Mouse (Mus musculus): ENCODE measurements around the gene Apba1. TPM values are rescaled to one million over a fixed set of nuclear protein-coding genes. Genes with fewer than 3 reads are reported as not detected.

Gene Apba1
- total RNA-seq, 2 experiments from 2014 or later: 120 to 121 TPM

DNA sequence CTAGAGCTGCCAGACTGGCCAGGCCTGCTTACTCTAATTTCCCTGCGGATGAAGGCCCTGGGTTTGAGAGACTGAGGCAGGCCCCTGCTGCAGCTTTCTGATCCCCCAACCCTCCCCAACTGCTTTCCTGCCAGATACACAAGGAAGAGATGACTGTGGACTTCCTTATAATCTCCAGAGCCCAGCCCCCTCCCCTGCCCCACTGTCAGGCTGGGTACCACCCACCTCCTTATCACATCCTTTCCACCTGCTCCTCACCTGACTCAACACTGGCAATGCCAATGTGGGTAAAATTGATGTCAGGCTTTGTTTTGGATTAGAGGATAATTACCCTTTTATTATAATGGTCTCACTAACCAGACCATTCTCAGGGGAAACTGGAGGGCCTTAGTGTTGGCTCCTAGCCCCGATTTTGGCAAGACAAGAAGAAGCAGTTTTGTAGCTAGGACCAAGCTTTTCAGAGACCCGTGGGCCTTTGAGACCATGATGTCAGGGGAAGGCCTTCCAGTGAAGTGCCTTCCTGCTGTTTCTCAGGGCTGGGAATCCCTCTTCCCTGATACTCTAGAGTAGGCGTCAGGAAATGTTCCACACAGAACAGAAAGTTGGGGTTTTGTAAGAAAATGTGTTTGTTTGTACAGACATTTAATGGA, 44.7 kb downstream of the Apba1 start:
- DNase-seq (ENCODE audit: low spot score in 2 of 2): no peak

DNA sequence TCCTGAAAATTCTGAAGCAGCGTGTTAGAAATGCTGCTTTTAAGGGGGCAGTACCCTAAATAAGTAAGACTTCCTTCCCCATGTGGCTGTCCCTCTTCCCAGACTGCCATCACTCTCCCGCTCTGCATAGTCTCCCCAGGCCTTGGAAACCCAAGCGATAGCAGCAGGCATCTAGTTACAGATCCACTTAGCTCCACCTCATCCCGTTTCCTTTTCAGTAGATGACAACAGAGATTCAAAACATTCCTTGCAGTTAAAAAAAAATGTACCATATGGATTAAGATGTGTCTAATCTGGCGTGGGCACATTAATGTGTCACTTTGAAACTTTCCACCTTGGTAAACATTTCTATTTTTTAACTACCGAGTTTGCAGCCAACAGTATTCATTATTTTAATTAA, 48.1 kb downstream of the Apba1 start:
- no peak for DNase-seq (ENCODE audit: low spot score in 2 of 2)

DNA sequence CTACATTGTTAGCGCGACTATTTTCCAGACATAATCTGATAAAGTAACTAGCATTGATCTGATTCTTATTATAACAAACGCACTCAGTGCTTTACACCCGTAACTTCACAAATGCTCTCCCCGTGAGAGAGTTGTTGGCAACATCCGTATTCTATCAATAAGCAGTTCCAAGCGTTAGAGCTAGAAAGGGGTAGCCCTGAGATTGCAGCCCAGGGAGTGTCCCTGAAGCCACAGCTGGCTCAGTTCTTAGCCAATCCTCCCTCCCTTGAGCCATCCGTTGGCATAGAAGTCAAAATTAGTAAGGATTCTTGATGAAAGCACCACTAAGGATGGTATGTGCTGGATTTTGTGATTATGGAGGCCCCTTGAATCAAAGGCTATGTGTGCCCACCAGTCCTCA, 48.7 kb downstream of the Apba1 start:
- DNase-seq (ENCODE audit: low spot score in 2 of 2): no peak

GRCm38 (mm10) chr19:23809236-23809635, 50.5 kb downstream of the Apba1 start:
- no peak for DNase-seq (ENCODE audit: low spot score in 2 of 2)

GRCm38 (mm10) chr19:23810512-23810911, 51.8 kb downstream of the Apba1 start:
- DNase-seq (ENCODE audit: low spot score in 2 of 2): no peak

GRCm38 (mm10) chr19:23810976-23811375, 52.3 kb downstream of the Apba1 start:
- no peak for DNase-seq (ENCODE audit: low spot score in 2 of 2)

- DNase-seq (ENCODE audit: low spot score in 2 of 2): no peak
Observed at GRCm38 (mm10) chr19:23816762-23817161, 58.1 kb downstream of the Apba1 start.

GRCm38 (mm10) chr19:23817196-23817595, 58.5 kb downstream of the Apba1 start:
- no peak for DNase-seq (ENCODE audit: low spot score in 2 of 2)

DNA sequence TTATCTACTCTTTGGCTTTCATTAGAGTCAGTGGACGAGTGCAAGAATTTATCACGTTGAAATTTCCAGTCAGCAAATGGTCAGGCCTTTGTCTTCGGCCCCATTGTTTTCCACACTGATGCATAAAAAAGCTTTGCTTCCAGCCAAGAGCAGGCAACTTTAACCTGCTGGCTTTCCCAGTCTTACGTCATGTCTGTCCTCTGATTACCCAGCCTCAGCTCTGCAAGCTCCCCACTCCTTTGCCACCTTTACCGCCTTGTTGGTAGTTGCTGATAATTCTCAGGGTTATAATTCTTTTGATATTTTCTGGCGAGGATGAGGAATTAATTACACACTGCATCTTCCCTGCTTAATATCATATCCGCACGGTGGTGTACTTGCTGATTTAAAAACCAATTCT, 61.2 kb downstream of the Apba1 start:
- DNase-seq (ENCODE audit: low spot score in 2 of 2): no peak

DNA sequence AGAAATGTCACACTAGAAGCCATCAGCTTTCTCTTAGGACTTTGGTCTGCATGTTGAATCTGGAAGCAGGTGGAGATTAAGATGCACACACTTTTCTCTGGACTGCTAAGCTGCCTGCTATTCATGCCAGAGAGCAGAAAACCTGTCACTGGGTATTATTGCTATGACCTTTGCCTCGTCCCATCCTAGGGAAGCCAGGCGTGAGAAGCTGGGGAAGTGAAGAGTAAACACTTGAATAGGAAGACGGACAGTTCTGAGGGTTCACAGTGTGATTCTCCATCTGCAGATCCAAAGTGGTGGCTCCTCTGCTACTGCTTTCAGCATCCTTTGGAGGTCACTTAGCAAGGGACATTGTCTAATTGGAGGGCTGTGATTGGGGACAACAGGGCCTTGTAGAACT, 63.8 kb downstream of the Apba1 start:
- DNase-seq (ENCODE audit: low spot score in 2 of 2): no peak

- DNase-seq (ENCODE audit: low spot score in 2 of 2): no peak
Observed at GRCm38 (mm10) chr19:23823533-23823932, 64.8 kb downstream of the Apba1 start.

- no peak for DNase-seq (ENCODE audit: low spot score in 2 of 2)
Observed at GRCm38 (mm10) chr19:23826251-23826650, 67.6 kb downstream of the Apba1 start.

DNA sequence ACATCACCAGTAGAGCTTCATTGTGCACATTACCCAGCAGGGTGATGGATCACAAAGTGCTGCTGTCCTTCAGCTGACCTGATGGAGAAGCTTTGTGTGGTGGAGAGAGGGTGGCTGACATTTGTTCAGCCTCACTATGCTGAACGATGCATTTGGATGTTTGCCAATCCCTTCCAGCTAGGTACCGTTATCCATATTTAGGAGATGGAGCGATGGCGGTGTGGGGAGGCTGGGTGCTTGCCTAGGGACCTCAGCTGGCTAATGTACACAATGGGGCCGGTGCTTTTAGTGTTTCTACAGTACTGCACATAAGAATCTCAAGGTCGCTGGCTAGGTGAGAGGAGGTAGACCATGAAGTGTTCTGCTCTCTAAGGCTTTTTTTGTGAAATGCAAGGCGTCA, 72.1 kb downstream of the Apba1 start:
- DNase-seq (ENCODE audit: low spot score in 2 of 2): no peak

DNA sequence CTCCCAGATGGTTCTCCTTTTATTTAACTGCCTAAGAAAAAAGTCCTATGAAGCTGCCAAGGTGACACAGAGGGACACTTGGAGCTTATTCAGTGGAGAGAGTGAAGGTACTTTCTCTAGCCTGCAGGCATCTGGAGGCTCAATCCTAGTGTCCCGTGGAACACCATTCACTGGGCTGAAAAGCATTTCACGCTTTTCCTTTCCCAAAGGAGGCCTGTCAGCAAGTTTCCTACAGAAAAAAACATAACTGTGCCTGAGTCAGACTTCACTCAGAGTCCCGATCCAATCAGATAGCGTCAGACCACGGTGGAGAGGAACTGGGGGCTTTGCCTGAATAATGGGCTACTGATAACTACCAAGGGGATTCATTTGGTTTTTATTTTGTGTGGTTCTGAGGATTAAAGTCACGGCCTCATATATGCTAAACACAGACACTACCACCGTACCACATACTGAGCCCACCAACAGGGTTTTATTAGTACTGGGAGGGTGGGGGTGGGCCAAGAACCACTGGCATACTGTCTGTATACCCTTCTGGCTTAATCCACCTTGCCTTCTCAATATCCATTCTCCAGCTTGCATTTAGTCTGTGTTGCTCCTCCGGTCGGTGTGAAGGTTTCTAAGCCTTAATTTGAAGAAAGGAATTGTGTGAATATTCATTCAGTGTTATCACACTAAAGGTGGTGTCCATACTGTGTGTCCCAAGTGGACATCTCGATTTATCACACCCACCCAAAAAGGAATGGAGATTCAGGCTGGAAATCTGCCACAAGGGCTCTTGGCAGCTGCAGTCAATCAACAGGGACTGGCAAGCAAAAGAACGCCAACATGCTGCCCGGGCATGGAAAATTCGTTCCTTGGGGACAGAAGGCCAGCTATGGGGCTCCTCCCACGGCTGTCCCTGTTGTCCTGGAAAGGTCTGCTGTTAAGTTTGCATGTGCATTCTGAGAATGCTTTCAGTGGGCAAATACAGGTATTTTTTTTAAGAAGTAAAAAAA, 75.3 kb downstream of the Apba1 start:
- peak in 1 of 2 experiments; percentile 25 for DNase-seq (ENCODE audit: low spot score in 2 of 2)

DNA sequence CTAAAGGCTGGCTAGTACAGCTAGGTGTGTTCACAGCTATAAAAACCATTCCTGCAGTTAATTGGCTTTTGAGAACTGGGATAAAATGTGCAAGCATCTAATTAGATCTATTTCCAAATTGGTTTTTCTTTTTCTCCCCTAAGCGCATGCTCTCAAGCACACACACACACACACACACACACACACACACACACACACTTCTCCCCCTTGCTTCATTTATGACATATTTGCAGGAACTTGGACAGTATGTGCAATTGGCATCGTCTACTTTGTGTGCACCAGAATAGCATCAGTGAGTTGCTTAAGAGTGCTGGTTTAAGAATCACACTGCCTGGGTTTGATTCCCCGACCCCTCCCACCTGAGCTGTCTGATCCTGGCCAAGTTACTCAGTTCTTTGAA, 76.0 kb downstream of the Apba1 start:
- DNase-seq (ENCODE audit: low spot score in 2 of 2): peak in 1 of 2 experiments; percentile 52

DNA sequence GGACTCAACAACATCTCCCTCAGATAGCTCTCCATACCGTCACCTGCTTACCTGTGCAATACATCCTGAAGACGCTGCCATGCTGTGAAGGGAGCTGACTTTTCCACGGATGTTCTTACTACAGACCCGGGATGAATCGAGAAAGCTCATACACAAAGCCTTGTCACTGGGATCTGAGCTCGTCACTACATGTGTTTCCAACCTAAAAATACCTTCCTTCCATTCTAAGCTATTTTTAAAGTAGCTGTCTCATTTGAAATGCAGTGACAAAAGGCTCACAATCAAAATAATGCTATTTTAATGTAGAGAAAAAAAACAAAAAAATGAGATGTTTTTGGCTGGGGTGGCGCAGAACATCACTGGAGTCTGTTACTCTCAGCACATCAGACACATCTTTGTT, 97.1 kb downstream of the Apba1 start:
- DNase-seq (ENCODE audit: low spot score in 2 of 2): no peak

DNA sequence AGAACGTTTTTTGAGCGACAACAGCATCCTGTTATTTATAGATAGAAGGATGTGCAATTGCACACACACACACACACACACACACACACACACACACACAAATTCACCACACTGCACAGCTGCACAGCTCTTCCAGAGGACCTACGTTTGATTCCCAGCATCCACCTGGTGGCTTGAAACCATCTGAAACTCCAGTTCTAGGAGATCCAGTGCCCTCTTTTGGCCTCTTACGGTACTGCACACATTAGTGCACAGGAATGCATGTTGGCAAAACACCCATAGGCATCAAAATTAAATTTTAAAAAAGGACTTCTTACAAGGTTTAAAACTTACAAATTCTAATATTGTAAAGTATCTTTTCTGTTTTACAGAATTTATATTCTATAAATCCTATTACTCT, 99.4 kb downstream of the Apba1 start:
- no peak for DNase-seq (ENCODE audit: low spot score in 2 of 2)

DNA sequence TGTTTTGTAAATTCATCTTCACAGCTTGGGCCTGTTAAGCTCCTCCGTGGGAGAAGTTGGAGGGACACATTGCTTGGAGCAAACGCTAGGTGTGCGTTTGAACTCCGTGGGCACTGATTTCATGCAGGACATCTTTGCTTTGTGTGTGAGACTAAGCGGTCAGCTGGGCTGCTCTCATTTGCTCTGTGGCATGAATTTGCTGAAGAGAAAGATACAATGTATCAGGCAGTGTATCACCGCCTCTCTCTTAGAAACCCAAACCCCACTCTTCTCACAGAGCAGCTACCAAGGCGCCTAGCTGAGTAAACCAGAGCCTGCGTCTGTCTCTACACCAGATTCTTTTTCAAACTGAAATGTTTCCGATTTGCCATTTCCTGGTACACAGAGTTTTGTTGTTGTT, 100.1 kb downstream of the Apba1 start:
- no peak for DNase-seq (ENCODE audit: low spot score in 2 of 2)

DNA sequence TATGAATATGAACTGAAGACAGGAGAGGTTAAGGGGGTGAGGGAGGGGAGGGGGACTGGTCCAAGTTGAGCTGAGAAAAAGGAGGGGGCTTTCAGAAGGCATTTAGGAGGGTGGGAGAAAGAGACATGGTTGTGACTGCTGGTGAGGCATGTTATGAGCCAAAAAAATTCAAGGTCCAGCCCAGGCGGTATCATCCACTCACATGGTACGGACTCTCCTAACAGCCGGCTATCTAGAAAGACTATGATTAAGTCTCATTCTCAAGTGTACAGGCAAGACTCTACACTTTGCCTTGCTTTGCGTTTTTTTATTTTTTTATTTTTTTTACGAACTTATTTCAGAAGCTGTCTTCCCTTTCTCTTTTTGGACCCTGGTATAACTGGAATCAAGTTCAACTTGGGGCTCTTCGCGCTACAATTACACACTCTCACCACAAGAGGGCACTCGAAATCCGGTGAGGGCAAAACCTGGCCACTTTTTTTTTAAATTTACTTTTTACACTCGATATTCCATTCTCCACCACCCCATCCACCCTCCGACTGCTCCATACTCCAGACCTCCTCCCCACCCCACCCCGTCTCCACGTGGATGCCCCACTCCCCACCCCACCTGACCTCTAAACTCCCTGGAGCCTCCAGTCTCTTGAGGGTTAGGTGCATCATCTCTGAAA, 101.6 kb downstream of the Apba1 start:
- peak in 1 of 2 experiments; percentile 50 for DNase-seq (ENCODE audit: low spot score in 2 of 2)

DNA sequence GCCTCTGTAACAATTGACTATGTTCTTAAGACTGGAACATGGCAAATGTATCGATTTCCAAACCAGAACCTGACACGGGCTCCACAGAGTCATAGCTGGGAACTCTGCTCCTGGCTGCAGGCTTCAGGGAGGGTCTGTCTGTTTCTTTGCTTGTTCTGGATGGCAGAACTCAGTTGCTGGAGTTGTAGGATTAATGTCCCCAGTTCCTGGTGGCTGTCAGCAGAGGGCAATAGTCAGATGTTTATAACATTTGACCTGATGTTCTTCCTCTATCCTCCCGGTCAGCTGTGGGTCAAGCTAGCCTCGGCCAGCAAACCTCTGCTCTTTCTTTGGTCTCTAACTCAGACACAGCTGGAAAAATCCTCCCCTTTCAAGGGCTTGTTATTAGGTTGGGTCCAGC, 104.0 kb downstream of the Apba1 start:
- no peak for DNase-seq (ENCODE audit: low spot score in 2 of 2)

DNA sequence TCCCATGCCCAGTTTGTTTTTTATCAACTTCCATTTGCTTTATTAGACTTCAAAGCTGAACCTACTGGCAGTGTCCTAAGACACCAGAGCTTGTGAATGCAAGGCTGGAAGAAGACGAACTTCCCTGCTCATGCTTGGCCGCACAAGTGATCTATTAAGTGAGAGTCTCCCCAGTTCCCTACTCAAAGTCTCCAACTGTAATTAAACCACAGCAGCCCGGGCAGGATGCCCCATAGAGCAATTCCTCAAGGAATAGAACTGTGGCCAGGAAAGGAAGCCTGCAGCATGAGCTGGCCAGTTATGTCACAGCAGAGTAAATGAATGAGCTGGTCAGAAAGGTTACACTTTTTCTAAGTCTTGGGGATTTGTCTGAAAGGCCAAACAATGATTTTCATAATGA, 105.3 kb downstream of the Apba1 start:
- DNase-seq (ENCODE audit: low spot score in 2 of 2): no peak

DNA sequence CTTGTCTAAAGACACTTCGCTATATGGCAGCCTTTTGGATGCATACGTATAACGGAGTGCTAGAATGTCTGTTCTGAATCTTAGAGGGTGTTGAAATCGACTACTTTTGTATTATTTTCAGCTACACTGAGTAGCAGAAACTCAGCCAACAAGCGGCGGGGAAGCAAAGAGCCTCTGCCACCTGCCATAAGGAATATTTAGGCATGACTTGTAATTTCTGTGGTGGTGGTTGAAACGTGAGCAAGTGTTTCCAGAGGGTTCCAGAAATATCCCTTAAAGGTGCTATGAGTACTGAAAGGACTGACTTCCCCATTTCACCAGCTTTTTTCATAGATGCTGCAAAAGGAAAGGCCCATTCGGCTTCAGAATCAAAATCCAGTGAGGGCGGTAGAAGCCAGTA, 107.4 kb downstream of the Apba1 start:
- no peak for DNase-seq (ENCODE audit: low spot score in 2 of 2)

All from layer of hippocampus, adult 18-20 months (tissue).